Mouse (Mus musculus) layer of hippocampus, postnatal 36 days (tissue): Measurements from ENCODE around the gene Gm9945. TPM values are rescaled to one million over a fixed set of nuclear protein-coding genes. Genes with fewer than 3 reads are reported as not detected.

ENCODE experiments used
- DNase-seq, 2 experiments: peaks; one replicate each; pipeline ENCODE4 v3.0.0; 2022
- total RNA-seq, 2 experiments: library from RNA; stranded (reverse); gene quantifications; 2 replicates each; pipeline ENCODE4 v1.2.3; 2021

Gene Gm9945
- total RNA-seq, 2 experiments from 2014 or later: 2.3 TPM

DNA sequence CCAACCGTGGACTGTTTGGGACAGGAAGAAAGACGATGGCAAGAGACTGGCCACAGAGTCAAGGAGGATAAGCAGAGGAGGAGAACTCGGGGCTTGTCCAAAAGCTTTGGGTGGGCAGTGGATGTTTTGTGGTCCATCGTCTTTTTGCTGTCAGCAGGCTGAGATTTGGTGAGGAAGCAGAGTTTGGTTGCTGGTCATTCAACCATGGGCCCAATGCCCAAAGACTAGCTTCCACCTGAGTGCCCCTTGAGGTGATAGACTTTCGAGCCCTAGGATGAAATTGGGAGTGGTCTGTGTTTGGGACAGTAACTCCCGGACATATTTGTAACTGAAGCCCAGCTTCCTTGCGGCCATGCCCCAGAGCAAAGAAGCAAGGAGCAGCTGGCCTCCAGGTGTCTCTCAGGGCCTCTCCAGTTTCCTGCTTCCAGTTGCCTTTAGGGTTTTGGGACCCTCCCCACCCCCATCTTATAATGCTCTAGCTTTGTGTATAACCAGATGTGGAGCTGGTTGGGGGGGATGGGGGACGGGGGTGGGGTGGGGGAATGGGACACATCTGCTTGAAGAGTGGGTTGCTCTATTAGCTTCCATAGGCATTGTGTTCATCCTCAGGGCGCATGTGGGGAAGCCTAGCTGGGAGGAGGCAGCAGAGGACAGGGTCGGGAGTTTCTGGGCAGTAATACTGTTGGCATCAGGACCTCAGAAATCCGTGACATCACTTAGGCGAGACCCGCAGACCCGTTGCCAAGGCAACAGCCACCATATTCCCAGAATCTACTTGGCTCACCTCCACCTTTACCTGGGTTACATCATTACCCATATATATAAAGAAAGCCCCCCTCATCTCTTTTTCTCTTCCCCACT is 43.8 kb downstream of the Gm9945 start:
- DNase-seq: no peak

GRCm38 (mm10) chr11:53524905-53525304 is 44.9 kb downstream of the Gm9945 start:
- no peak for DNase-seq

DNA sequence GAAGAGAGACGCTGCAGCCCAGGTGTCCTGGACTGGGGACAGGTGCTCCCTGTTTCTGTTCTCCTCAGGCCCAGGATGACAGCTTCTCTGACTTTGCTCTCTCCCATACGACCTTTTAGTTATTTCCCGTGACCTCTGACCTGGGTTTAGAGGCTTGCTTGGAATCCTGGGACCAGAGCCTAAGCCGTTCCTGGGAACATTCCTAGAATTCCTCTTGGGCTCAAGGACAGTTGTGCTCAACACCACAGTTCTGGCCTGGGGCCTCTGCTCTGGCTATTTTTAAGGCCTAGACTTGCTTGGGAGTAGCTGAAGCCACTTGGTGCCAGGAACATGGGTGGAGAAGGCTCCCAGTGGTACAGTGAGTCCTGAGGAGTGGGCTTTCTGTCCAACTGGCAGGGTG is 45.5 kb downstream of the Gm9945 start:
- no peak for DNase-seq

- no peak for DNase-seq
These were observed 48.7 kb downstream of the Gm9945 start for GRCm38 (mm10) chr11:53528397-53529252.

DNA sequence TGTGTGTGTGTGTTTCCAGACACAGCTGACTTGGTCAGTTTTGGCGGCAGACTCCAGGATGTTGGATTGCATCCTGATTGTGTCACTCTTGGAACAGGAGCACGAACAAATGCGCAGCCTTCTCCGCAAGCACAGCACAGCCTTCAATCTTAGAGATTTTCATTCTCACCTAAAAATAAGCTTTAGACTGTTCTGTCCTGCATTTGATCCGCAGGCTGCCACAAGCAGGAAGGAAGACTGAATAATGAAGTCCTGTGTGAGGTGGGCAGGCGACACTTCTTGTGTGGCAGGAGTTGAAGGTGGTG is 49.2 kb downstream of the Gm9945 start:
- DNase-seq: peak in 1 of 2 experiments; percentile 45

GRCm38 (mm10) chr11:53530001-53530400 is 50.0 kb downstream of the Gm9945 start:
- no peak for DNase-seq

Other genes with a start within 250 kb of the Gm9945 start
- gene Hspa4, start 179.7 kb upstream of the Gm9945 start, total RNA-seq: 100 to 1,000 TPM; 182 to 194 TPM
- gene Zcchc10, start 155.5 kb upstream of the Gm9945 start, total RNA-seq: 10 to 100 TPM in 1 of 2 experiments, 1 to 10 TPM in 1; 9.6 to 10.7 TPM
- 100 to 1,000 TPM; 228 to 265 TPM for gene Aff4, start 129.3 kb upstream of the Gm9945 start, total RNA-seq
- gene Leap2, start 57.0 kb upstream of the Gm9945 start, total RNA-seq: not detected
- 100 to 1,000 TPM; 411 to 419 TPM for gene Uqcrq, start 49.3 kb upstream of the Gm9945 start, total RNA-seq
- gene Gdf9, start 49.1 kb upstream of the Gm9945 start, total RNA-seq: 1 to 10 TPM in 1 of 2 experiments, under 1 TPM in 1; 1.00 to 1.0 TPM
- gene Gm10447, start 23.1 kb upstream of the Gm9945 start, total RNA-seq: under 1 TPM; 0.15 to 0.33 TPM
- gene Shroom1, start 23.0 kb upstream of the Gm9945 start, total RNA-seq: 1 to 10 TPM; 3.5 to 4.4 TPM
- under 1 TPM in 1 of 2 experiments, not detected in 1; 0.56 TPM for gene Gm9837, start 9.7 kb upstream of the Gm9945 start, total RNA-seq
- 100 to 1,000 TPM; 140 to 143 TPM for gene Sowaha, start 108 bp downstream of the Gm9945 start, total RNA-seq
- 100 to 1,000 TPM; 256 to 257 TPM for gene Sept8, start 39.1 kb downstream of the Gm9945 start, total RNA-seq
- gene Kif3a, start 87.2 kb downstream of the Gm9945 start, total RNA-seq: 100 to 1,000 TPM; 131 to 139 TPM
- gene Il4, start 138.5 kb downstream of the Gm9945 start, total RNA-seq: not detected
- not detected for gene Il13, start 154.5 kb downstream of the Gm9945 start, total RNA-seq
- 10 to 100 TPM; 11.0 to 11.4 TPM for gene Rad50, start 227.2 kb downstream of the Gm9945 start, total RNA-seq
- not detected for gene Il5, start 240.6 kb downstream of the Gm9945 start, total RNA-seq